Mouse (Mus musculus): ENCODE data around the gene Ptprt. TPM values are rescaled to one million over a fixed set of nuclear protein-coding genes. Genes with fewer than 3 reads are reported as not detected.
"Not testable (repeated sequence)": the region's sequence is repeated elsewhere in the genome, so short reads cannot be mapped to it uniquely, and the experiment has no call there.

Ptprt gene
- polyA plus RNA-seq, 1 experiment, result 0.01 TPM

DNA sequence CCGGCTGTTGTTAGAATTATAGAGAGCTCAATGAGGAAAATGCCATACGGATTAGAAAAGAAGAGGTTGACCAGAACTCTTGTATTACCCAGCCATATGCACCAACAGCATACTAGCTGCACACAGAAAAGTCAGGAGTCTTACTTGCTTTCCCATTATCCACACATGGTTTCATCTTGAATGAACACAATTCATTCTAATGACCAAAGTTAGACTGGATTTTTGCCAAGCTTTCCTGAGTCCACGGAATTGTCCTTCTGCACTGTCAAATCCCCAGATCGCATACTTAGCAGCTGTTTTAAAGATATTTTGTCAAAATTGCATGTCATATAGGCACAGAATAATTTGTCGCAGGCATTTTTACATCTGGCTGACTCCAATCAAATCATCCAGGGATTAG, 463.6 kb downstream of the Ptprt start:
- no peaks in the 10 kb centered on the region for H3K36me3 ChIP-seq (replicated peaks; ENCODE audit: low read length)
- no peak for TF ChIP-seq FLI1 (IDR thresholded peaks at IDR 0.05; ENCODE audit: low read length)
- TF ChIP-seq GATA1 (IDR thresholded peaks at IDR 0.05; ENCODE audit: borderline replicate concordance, low read length), result no peak

DNA sequence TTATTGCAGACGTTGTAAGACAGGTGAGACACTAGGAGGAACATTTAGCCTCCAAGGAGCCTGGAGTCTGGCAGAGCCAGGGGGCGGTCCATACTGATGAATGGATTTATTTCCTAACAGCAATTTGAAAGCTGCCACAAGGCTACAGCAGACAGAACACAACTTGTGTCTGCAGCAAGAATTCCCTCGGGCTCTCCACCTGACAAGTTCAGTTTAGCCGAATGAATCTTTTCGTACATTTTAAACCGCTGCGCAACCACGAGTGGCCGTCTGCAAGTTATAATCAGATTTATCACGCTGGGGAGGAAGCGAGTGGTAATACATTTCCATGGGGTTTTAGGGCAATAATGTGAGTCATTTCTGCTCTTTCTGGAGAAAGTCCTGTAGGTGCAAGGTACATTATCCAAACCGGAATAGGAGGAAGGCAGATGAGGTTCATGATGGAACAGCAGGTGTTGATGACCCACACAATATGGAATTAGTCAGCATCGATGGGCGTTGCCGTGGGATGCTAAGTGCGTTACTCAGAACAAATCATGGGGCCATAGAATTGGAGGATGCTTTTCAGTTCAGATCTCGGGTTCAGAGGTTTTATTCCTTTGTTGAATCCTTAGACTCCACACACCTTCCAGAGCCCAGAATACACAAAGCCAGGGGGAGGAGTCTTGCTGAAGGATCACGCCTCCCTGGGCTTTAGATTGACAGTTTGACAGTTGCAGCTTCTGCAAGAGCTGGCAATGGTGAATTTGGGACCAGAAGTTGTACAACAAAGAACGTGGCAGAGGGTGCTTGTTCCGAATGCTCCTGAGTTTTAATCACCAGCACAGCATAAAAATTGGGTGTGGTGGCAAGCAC, 478.1 kb downstream of the Ptprt start:
- H3K27me3 ChIP-seq (replicated peaks), result no peaks in the 10 kb centered on the region
- TF ChIP-seq FLI1 (IDR thresholded peaks at IDR 0.05; ENCODE audit: low read length) (no peak), GATA1 (IDR thresholded peaks at IDR 0.05; ENCODE audit: borderline replicate concordance, low read length) (no peak)
- no peaks in the 10 kb centered on the region for H3K36me3 ChIP-seq (replicated peaks; ENCODE audit: low read length)
- peaks cover 39% of the 10 kb centered on the region for H3K9me3 ChIP-seq
- peak overlapping the region; percentile 59 for H3K4me3 ChIP-seq (replicated peaks)
- H3K4me1 ChIP-seq, result no peaks in the 10 kb centered on the region

More for the DNA sequence above, 463.6 kb downstream of the Ptprt start:
- H3K4me1 ChIP-seq, result no peaks in the 10 kb centered on the region; the same call in 1 of the 2 replicates
- no peak overlapping the region for H3K4me3 ChIP-seq (replicated peaks)
- H3K27me3 ChIP-seq (replicated peaks), result no peaks in the 10 kb centered on the region
- peaks cover 13% of the 10 kb centered on the region; the same call in 1 of the 2 replicates for H3K9me3 ChIP-seq

DNA sequence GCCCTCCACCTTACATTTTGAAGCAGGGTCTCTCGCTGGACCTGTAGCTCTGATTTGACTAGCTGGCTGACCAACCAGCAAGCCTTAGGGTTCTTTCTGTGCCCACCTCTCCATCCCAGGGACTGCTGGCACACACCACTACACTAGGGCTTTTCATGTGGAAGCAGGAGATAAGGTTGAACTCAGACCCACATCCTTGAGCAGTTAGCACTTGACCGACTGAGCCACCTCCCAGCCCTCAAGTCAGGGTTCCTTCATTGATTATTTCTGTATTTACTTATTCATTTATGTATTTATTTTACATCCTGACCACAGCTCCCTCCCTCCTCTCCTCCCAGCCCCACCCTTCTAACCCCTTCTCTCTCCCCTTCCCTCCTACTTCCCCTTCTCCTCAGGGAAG, 479.1 kb downstream of the Ptprt start:
- Histone ChIP-seq H3K27me3 (replicated peaks) (no peaks in the 10 kb centered on the region), H3K9me3 (peaks cover 36% of the 10 kb centered on the region), H3K4me3 (replicated peaks) (no peak overlapping the region), H3K4me1 (no peaks in the 10 kb centered on the region), H3K36me3 (replicated peaks; ENCODE audit: low read length) (no peaks in the 10 kb centered on the region)
- TF ChIP-seq FLI1 (IDR thresholded peaks at IDR 0.05; ENCODE audit: low read length) (no peak), GATA1 (IDR thresholded peaks at IDR 0.05; ENCODE audit: borderline replicate concordance, low read length) (no peak)

DNA sequence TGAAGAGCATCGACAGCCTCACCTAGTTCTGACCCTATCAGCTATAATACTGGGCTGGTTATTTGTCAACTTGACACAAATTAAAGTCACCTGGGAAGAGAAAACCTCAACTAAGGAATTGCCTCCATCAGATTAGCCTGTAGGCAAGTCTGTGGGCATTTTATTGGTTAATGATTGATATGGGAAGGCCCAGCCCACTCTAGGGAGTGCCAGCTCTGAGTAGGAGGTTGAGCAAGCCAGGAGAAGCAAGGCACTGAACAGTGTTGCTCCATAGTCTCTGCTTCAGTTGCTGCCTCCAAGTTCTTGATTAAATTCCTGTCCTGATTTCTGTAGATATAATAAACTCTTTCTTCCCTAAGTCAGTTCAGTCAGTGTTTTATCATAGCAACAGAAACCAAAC, 488.4 kb downstream of the Ptprt start:
- no peaks in the 10 kb centered on the region for H3K4me1 ChIP-seq
- H3K27me3 ChIP-seq (replicated peaks), result no peaks in the 10 kb centered on the region
- H3K4me3 ChIP-seq (replicated peaks), result no peak overlapping the region
- H3K9me3 ChIP-seq, result peaks cover 12% of the 10 kb centered on the region; the same call in 1 of the 2 replicates
- TF ChIP-seq GATA1 (IDR thresholded peaks at IDR 0.05; ENCODE audit: borderline replicate concordance, low read length) (no peak), FLI1 (IDR thresholded peaks at IDR 0.05; ENCODE audit: low read length) (no peak)
- no peaks in the 10 kb centered on the region for H3K36me3 ChIP-seq (replicated peaks; ENCODE audit: low read length)

DNA sequence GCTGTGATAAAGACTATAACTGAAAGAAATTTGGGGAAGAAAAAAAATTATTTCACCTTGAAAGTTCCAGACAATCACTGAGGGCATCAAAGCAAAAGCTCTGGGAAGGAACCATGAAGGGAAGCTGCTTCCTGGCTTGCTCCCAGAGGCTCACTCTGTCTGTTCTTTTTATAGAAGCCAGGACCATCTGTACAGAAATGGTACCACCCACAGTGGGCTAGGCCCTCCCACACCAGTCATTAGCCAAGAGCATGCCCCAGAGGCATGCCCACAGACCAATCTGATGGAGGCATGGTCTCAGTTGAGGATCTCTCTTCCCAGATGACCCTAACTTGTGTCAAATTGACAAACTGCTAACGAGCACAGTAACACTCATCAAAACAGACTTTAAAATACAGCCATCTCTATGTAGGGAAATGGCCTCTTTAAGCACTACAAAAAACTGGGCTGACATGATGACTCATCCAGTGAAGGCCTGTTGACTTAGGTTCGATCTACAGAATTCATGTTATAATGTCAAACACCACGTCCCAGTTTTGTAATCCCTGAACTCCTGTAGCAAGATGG, 519.0 kb downstream of the Ptprt start:
- no peak overlapping the region for H3K4me3 ChIP-seq (replicated peaks)
- H3K9me3 ChIP-seq, result peaks cover 20% of the 10 kb centered on the region
- no peak for TF ChIP-seq FLI1 (IDR thresholded peaks at IDR 0.05; ENCODE audit: low read length)
- TF ChIP-seq GATA1 (IDR thresholded peaks at IDR 0.05; ENCODE audit: borderline replicate concordance, low read length), result no peak
- H3K4me1 ChIP-seq, result no peaks in the 10 kb centered on the region
- no peaks in the 10 kb centered on the region for H3K36me3 ChIP-seq (replicated peaks; ENCODE audit: low read length)
- H3K27me3 ChIP-seq (replicated peaks), result no peaks in the 10 kb centered on the region

DNA sequence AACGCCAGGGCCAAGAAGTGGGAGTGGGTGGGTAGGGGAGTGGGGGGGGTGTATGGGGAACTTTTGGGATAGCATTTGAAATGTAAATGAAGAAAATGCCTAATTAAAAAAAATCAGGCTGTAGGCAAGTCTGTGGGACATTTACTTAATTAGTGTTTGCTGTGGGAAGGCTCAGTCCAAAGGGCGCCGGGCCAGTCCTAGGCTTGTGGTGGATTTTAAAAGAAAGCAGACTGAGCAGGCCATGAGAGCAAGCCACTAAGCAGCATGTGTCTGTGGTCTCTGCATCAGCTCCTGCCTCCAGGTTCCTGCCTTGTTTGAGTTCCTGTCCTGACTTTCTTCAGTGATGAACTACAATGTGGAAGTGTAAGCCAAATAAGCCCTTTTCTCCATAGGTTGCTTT, 524.8 kb downstream of the Ptprt start:
- H3K9me3 ChIP-seq, result peaks cover 26% of the 10 kb centered on the region
- H3K4me1 ChIP-seq; H3K4me3 ChIP-seq (replicated peaks); H3K36me3 ChIP-seq (replicated peaks; ENCODE audit: low read length); H3K27me3 ChIP-seq (replicated peaks): not testable (repeated sequence)

DNA sequence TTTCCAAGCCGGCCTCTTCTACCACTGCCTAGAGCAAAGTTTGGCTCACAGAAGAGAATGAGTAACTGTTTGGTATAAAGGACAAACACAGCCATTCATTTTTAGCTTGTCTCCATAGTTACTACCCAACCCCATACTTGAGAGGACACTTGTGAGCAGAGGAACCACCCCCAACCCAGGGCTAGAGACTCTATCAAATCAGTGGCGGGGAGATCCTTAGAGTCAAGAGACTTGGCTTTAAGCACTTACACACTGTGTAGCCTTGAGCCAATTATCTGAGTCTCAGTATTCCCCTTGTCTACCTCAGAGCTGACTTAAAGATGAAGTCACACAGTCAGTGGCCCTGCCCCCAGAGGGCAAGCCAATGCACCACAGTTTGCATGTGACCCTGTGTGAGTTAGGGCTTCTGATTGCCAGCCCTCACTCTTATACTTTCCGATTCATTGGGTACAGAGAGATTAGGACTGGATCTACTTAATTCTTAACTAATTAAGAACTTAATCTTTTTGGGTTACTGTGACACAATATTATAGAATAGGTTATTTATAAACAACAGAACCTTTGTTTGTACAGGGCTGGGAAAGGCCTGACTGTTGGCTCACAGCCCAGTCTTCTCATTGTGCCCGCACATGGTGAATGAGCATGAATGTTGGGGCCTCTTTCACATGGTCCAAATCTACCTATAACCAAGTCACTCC, 529.2 kb downstream of the Ptprt start:
- no peak overlapping the region for H3K4me3 ChIP-seq (replicated peaks)
- no peaks in the 10 kb centered on the region for H3K27me3 ChIP-seq (replicated peaks)
- H3K4me1 ChIP-seq, result no peaks in the 10 kb centered on the region
- no peak for TF ChIP-seq GATA1 (IDR thresholded peaks at IDR 0.05; ENCODE audit: borderline replicate concordance, low read length)
- no peak for TF ChIP-seq FLI1 (IDR thresholded peaks at IDR 0.05; ENCODE audit: low read length)
- no peaks in the 10 kb centered on the region for H3K36me3 ChIP-seq (replicated peaks; ENCODE audit: low read length)
- H3K9me3 ChIP-seq, result peaks cover 39% of the 10 kb centered on the region

DNA sequence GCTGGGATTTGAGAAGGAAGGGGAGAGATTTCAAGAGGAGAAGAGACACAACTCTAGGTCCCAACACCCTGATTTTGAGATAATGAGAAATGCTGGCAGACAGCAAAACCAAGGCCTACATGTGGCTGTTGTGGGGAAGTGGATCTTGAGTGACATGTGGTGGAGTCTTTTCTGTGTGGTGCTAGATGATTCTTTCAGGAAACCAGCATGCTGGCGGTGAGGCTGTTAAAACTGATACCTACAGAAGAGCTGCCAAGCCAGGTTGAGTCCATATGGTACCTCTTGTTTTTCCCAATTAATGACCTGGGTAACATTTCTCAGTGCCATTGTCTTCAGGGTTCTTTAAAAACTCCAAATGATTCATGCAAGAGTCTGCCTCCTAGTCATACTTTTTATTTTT, 531.1 kb downstream of the Ptprt start:
- H3K4me1 ChIP-seq, result no peaks in the 10 kb centered on the region
- no peaks in the 10 kb centered on the region for H3K36me3 ChIP-seq (replicated peaks; ENCODE audit: low read length)
- TF ChIP-seq FLI1 (IDR thresholded peaks at IDR 0.05; ENCODE audit: low read length), result no peak
- no peak for TF ChIP-seq GATA1 (IDR thresholded peaks at IDR 0.05; ENCODE audit: borderline replicate concordance, low read length)
- H3K27me3 ChIP-seq (replicated peaks), result no peaks in the 10 kb centered on the region
- no peak overlapping the region for H3K4me3 ChIP-seq (replicated peaks)
- H3K9me3 ChIP-seq, result peaks cover 33% of the 10 kb centered on the region

DNA sequence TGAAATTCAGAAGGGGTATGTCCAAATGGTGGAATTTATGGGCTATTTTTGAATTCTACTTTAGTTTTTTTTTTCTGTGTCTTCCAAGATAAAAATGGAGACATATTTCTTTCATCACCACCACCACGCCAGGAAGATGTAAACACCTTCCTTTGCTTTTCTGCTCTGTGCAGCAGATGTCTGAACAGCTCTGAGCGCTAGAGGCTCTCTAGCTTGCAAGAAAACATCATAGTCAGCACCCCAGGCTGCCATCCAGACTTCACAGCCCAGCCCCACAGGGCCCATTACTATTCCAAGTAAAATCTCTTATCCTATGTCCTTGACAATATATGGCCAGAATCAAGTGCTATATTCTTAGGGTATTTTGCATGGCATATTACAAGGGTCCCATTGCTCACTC, 542.9 kb downstream of the Ptprt start:
- Histone ChIP-seq H3K36me3 (replicated peaks; ENCODE audit: low read length) (no peaks in the 10 kb centered on the region), H3K27me3 (replicated peaks) (no peaks in the 10 kb centered on the region), H3K4me3 (replicated peaks) (no peak overlapping the region), H3K4me1 (no peaks in the 10 kb centered on the region), H3K9me3 (peaks cover 19% of the 10 kb centered on the region)
- TF ChIP-seq FLI1 (IDR thresholded peaks at IDR 0.05; ENCODE audit: low read length) (no peak), GATA1 (IDR thresholded peaks at IDR 0.05; ENCODE audit: borderline replicate concordance, low read length) (no peak)

DNA sequence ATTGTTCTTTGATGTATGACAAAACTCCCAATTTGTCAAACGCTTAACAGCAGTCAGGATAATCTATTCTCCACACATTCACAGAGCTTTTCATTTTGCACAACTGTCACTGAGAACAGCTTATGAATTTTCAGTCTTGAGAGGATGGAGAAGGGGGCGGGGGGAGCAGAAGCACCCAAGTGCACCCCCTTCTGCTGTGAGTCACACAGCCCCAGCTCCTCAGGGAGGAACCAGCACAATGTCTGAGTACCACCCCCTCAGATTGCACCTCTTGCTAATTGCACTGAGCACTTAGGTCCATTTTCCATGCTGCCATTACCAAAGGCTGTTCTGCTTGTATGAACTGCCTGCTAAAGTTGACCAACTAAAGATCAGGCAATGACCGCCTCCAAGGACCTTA, 578.6 kb downstream of the Ptprt start:
- Histone ChIP-seq H3K4me3 (replicated peaks) (no peak overlapping the region), H3K27me3 (replicated peaks) (no peaks in the 10 kb centered on the region), H3K9me3 (peaks cover 33% of the 10 kb centered on the region), H3K4me1 (no peaks in the 10 kb centered on the region), H3K36me3 (replicated peaks; ENCODE audit: low read length) (no peaks in the 10 kb centered on the region)
- no peak for TF ChIP-seq FLI1 (IDR thresholded peaks at IDR 0.05; ENCODE audit: low read length)
- no peak for TF ChIP-seq GATA1 (IDR thresholded peaks at IDR 0.05; ENCODE audit: borderline replicate concordance, low read length)

Data from megakaryocyte, embryonic 14.5 days (primary cell).